Mouse (Mus musculus) embryonic facial prominence, embryonic 15.5 days (tissue): Measurements from ENCODE around the gene Cnnm1. TPM values are rescaled to one million over a fixed set of nuclear protein-coding genes. Genes with fewer than 3 reads are reported as not detected.

Experiments used
- ATAC-seq: fragments of 200-750 bp; cut with Nextera tagmentation; 2 replicates; pipeline ENCODE4 v1.8.0; 2017; ENCODE audit warnings: low read depth, moderate TSS enrichment; ENCODE audit not compliant: insufficient number of reproducible peaks, low FRiP score, low TSS enrichment
- H3K27ac ChIP-seq: fragments of 300-500 bp; sonication (generic); replicated peaks from 2 replicates; pipeline ENCODE4 v1.5.1; 2015; ENCODE audit warnings: mild to moderate bottlenecking, inconsistent platforms
- H3K27me3 ChIP-seq: fragments of 300-500 bp; sonication (generic); 2 replicates; pipeline ENCODE4 v1.6.1; 2015; ENCODE audit warnings: inconsistent platforms
- H3K36me3 ChIP-seq: fragments of 300-500 bp; sonication (generic); 2 replicates; pipeline ENCODE4 v1.6.1; 2015; ENCODE audit warnings: mild to moderate bottlenecking, inconsistent platforms
- H3K4me1 ChIP-seq: fragments of 300-500 bp; sonication (generic); 2 replicates; pipeline ENCODE4 v1.6.1; 2015; ENCODE audit warnings: inconsistent platforms
- H3K4me2 ChIP-seq: fragments of 300-500 bp; sonication (generic); replicated peaks from 2 replicates; pipeline ENCODE4 v1.6.1; 2015; ENCODE audit warnings: mild to moderate bottlenecking, inconsistent platforms
- H3K4me3 ChIP-seq: fragments of 300-500 bp; sonication (generic); replicated peaks from 2 replicates; pipeline ENCODE4 v1.5.1; 2015; ENCODE audit warnings: mild to moderate bottlenecking, inconsistent platforms
- H3K9ac ChIP-seq: fragments of 300-500 bp; sonication (generic); 2 replicates; pipeline ENCODE4 v1.6.1; 2015; ENCODE audit warnings: inconsistent platforms
- H3K9me3 ChIP-seq: fragments of 300-500 bp; sonication (generic); replicated peaks from 2 replicates; pipeline ENCODE4 v1.6.1; 2016; ENCODE audit warnings: inconsistent platforms
- WGBS: fragments of 180-500 bp; shearing (Covaris S2); methylation state at CpG from one replicate; pipeline ENCODE4 v1.1.7; 2015; 5-methylcytosine and 5-hydroxymethylcytosine counted together
- polyA plus RNA-seq: library from polyadenylated mRNA; unstranded; fragments of >200 nt; fragmentation: Nextera tagmentation; extraction: Ambion mirVana; gene quantifications from 2 replicates; pipeline ENCODE4 v1.2.1, GENCODE M21; 2015

The Cnnm1 gene
- polyA plus RNA-seq, 1 experiment from 2014 or later, result 3.1 TPM

DNA sequence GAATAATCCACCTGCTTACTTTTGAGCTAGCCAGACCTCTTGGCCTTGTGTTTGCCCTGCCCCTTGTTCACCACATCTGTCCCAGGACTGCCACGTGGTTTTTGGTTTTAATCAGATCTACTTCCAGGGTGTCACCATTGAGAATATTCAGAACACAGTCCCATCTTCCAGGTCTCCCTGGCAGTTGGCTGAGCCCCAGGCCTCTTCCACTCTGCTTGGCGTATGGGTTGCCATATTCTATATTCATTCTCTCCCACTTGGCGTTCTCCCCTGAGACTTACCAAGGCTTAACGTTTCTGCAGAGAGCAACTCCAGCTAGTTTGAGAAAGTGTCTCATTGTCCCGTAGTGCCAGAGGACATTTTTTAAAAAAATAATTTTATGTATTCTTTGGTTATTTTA is 2.7 kb downstream of the Cnnm1 start:
- H3K9me3 ChIP-seq, result 0 out of 2 replicates have a peak, but pooled peaks cover 3% of the 10 kb centered on the region
- H3K9ac ChIP-seq, result no peak overlapping the region
- ATAC-seq, result no peak
- H3K27ac ChIP-seq, result no peak overlapping the region
- 84% methylated on average over 5 of the region's 5 CpGs for WGBS
- H3K36me3 ChIP-seq, result no peaks in the 10 kb centered on the region
- no peak overlapping the region for H3K4me2 ChIP-seq
- H3K4me1 ChIP-seq, result peaks cover 20% of the 10 kb centered on the region
- H3K27me3 ChIP-seq, result peaks cover 27% of the 10 kb centered on the region
- peak overlapping the region; percentile 66; the same call in 1 of the 2 replicates for H3K4me3 ChIP-seq

DNA sequence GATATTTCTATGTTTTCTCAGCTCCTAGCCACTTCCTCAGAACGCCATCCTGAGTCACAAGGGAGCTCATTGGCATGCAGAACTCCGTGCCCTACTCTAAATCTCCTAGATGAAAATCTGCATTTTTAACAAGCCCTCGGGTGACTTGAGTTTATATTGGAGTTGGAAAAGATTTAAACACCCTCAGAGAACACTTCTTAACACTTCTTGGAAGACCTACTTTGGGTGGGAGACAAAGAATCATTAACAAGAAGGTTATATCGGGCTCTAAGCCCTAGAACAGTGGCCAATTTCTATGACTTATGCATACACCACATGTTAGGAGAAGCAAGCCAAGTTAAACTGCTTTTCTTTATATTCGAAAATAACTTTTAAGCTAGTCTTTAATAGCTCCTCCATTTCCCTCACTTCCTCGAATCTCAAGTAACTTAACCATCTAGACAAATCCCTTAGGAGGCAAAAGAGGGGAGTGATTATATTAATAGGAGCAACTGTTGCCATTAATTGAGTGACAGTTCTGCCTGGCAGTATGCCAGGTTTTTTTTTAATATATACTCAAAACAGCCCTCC is 4.5 kb downstream of the Cnnm1 start:
- H3K9me3 ChIP-seq, result 0 out of 2 replicates have a peak, but pooled peaks cover 3% of the 10 kb centered on the region
- H3K27me3 ChIP-seq, result peaks cover 27% of the 10 kb centered on the region
- no peaks in the 10 kb centered on the region for H3K36me3 ChIP-seq
- H3K9ac ChIP-seq, result no peak overlapping the region
- no peak overlapping the region for H3K4me2 ChIP-seq
- no peak for ATAC-seq
- H3K27ac ChIP-seq, result no peak overlapping the region
- 59% methylated on average over 6 of the region's 6 CpGs for WGBS
- no peak overlapping the region for H3K4me3 ChIP-seq
- peaks cover 20% of the 10 kb centered on the region for H3K4me1 ChIP-seq

DNA sequence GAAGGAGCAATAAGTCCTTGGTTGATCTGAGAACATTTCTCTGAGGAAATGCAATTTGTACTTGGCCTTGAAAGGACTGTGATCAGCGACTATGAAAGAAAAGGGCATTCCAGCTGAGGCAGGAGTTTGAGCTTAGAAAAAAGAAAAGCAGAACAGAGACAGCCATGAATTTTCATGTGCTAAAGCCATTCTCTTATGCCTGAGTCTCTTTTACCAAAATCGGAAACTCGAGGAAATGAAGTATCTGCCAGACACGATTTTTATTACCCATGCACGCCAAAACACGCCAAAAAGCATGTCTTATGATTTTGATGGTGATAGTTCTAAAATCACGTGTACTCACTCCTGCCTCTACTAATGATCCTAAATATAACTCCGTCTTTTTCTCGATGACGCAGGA is 11.3 kb downstream of the Cnnm1 start:
- no peak for ATAC-seq
- Histone ChIP-seq H3K9ac (no peak overlapping the region), H3K4me3 (no peak overlapping the region), H3K4me2 (no peak overlapping the region), H3K27ac (no peak overlapping the region), H3K27me3 (no peaks in the 10 kb centered on the region), H3K9me3 (no peaks in the 10 kb centered on the region), H3K4me1 (no peaks in the 10 kb centered on the region), H3K36me3 (no peaks in the 10 kb centered on the region)
- 87% methylated on average over 10 of the region's 10 CpGs for WGBS

DNA sequence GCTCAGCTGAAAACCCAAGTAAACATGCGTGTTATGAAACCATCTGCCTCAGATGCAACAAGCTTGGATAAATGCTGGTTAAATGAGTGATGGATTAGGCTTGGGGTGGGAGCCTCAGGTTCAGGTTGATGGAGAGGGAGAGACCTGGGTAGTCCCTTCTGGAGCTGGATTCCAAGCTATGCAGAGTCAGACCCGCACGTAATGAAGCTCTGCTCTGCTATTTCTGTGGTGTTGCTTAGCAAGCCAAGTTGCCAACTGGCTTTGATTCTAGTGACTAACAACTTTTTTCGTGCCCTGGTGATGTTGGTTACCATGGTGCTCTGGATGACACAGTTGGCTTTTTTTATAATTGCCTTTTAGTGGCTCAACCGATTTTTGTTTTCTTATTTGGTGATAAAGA is 11.9 kb downstream of the Cnnm1 start:
- H3K4me1 ChIP-seq, result no peaks in the 10 kb centered on the region
- H3K27ac ChIP-seq, result no peak overlapping the region
- ATAC-seq, result no peak
- H3K36me3 ChIP-seq, result no peaks in the 10 kb centered on the region
- no peak overlapping the region for H3K9ac ChIP-seq
- WGBS, result 73% methylated on average over 5 of the region's 5 CpGs
- no peak overlapping the region for H3K4me2 ChIP-seq
- no peaks in the 10 kb centered on the region for H3K9me3 ChIP-seq
- H3K27me3 ChIP-seq, result no peaks in the 10 kb centered on the region
- no peak overlapping the region for H3K4me3 ChIP-seq

DNA sequence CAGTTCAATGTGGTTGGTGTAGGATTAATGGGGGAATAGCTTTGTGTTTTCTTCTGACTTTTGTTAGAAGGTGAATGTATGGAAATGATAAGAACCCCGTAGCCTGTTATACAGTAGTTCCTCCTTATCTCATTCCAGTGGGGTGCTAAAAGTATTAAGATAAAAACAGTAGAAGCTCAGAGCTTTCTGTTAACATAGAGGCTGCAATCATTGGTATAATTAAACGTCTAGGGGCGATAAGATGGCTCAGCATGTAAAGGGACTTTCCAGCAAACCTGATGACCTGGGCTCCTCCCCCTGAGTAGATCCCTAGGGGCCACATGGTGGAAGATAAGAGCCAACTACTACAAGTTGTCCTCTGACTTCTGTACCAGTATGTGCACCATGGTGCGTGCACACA is 12.8 kb downstream of the Cnnm1 start:
- no peak for ATAC-seq
- Histone ChIP-seq H3K4me2 (no peak overlapping the region), H3K4me1 (peaks cover 6% of the 10 kb centered on the region; the same call in 1 of the 2 replicates), H3K4me3 (no peak overlapping the region), H3K27me3 (no peaks in the 10 kb centered on the region), H3K9ac (no peak overlapping the region), H3K36me3 (no peaks in the 10 kb centered on the region), H3K27ac (no peak overlapping the region), H3K9me3 (no peaks in the 10 kb centered on the region)
- 83% methylated on average over 4 of the region's 4 CpGs for WGBS

DNA sequence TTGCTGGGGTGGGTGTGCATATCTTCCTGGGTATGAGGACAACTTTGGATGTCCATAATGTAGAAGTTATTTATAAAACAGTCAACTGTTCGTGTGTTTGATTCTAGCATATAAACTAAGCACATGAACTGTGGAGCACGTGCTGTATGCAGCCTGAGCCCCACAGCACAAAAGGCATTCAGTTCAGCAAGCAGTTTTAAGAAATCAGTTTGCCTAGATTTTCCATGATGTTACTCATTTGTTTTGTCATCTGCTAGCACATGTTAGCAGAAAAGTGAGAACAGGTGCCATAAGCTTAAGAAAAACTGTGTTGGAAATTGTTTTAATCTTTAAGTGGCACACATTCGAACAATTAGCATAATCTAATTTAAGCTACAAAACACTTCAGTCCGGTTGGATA is 19.7 kb downstream of the Cnnm1 start:
- WGBS, result 34% methylated on average over 4 of the region's 4 CpGs
- Histone ChIP-seq H3K9me3 (no peaks in the 10 kb centered on the region), H3K4me3 (no peak overlapping the region), H3K9ac (no peak overlapping the region), H3K4me1 (peaks cover 6% of the 10 kb centered on the region; the same call in 1 of the 2 replicates), H3K27me3 (no peaks in the 10 kb centered on the region), H3K4me2 (no peak overlapping the region), H3K27ac (peak overlapping the region; percentile 28; the same call in 1 of the 2 replicates), H3K36me3 (no peaks in the 10 kb centered on the region)
- ATAC-seq, result no peak

DNA sequence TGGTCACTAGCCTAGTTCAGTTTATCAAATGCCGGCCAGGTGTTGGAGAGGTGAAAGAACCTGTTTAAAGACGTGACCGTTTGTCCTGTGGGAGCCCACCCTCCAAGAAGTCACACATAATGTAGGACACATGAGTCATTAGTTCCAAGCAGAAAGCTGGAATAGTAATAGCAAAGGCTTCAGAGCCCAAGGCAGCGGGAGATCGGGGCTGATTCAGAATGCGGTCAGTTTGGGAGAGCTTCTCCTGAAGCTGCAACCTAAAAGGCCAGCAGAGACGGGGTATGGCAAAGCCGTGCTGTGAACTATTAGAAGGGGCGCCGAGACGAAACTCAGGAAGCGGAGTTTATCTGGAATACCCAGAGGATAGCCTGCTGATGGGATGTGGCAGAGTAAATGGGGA is 20.2 kb downstream of the Cnnm1 start:
- H3K4me1 ChIP-seq, result peaks cover 6% of the 10 kb centered on the region; the same call in 1 of the 2 replicates
- no peaks in the 10 kb centered on the region for H3K9me3 ChIP-seq
- ATAC-seq, result no peak
- H3K27ac ChIP-seq, result no peak overlapping the region
- H3K27me3 ChIP-seq, result no peaks in the 10 kb centered on the region
- H3K4me2 ChIP-seq, result no peak overlapping the region
- WGBS, result 67% methylated on average over 12 of the region's 12 CpGs
- H3K36me3 ChIP-seq, result no peaks in the 10 kb centered on the region
- H3K4me3 ChIP-seq, result no peak overlapping the region
- no peak overlapping the region for H3K9ac ChIP-seq

DNA sequence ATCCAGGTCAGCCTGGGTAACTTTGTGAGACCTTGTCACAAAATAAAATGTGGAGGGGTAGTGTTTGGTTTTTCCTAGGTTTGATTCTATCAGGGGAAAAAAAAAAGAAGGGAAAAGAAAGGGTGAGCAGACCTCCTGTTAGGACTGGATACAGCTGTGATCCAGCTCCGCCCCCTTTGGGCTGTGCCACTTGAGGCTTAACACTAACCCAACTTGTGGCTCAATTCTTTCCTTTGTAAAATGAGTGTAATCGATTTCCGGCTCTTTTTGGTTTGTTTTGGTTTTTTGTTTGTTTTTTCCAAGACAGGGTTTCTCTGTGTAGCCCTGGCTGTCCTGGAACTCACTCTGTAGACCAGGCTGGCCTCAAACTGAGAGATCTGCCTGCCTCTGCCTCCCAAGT is 21.9 kb downstream of the Cnnm1 start:
- H3K9me3 ChIP-seq, result no peaks in the 10 kb centered on the region
- H3K36me3 ChIP-seq, result no peaks in the 10 kb centered on the region
- no peaks in the 10 kb centered on the region for H3K27me3 ChIP-seq
- ATAC-seq, result no peak
- H3K4me2 ChIP-seq, result no peak overlapping the region
- H3K9ac ChIP-seq, result no peak overlapping the region
- peaks cover 6% of the 10 kb centered on the region; the same call in 1 of the 2 replicates for H3K4me1 ChIP-seq
- 89% methylated on average over 3 of the region's 3 CpGs for WGBS
- no peak overlapping the region for H3K4me3 ChIP-seq
- H3K27ac ChIP-seq, result no peak overlapping the region

DNA sequence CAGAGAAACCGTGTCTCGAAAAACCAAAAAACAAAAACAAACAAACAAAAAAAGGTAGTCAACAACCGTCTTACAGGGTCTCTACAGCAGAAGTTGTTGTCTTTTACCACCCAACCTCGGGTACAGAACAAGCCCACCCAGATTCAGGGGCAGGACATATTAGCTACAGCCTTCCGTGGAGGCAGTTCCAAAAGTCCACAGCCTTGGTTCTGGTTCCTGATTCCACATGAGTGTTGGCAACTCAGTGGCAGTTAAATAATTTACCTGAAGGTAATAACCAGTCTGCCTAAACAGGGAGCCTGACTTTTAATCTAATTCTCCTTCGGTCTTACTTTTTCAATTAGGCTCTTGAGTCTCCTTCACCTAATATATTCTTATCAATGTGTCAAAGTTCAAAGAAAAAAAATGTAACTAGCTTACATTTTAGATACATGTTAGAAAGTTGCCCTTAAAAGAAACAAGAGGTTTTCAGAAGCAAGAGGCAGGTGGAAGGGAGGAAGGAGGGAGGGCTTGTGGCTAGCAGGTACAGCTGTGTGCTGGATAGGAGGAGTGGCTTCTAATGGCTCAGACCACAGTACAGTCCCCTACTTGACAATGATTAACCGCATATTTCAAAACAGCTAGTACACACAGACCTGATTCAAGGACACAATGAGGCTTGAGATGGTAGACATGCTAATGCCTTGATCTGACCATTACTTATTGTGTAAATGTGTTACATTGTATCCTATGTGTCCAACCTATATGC is 23.5 kb downstream of the Cnnm1 start:
- H3K4me2 ChIP-seq, result no peak overlapping the region
- no peak for ATAC-seq
- no peaks in the 10 kb centered on the region for H3K36me3 ChIP-seq
- no peak overlapping the region for H3K27ac ChIP-seq
- WGBS, result 86% methylated on average over 7 of the region's 7 CpGs
- H3K4me3 ChIP-seq, result no peak overlapping the region
- no peaks in the 10 kb centered on the region for H3K4me1 ChIP-seq
- no peaks in the 10 kb centered on the region for H3K27me3 ChIP-seq
- H3K9me3 ChIP-seq, result no peaks in the 10 kb centered on the region
- H3K9ac ChIP-seq, result no peak overlapping the region

DNA sequence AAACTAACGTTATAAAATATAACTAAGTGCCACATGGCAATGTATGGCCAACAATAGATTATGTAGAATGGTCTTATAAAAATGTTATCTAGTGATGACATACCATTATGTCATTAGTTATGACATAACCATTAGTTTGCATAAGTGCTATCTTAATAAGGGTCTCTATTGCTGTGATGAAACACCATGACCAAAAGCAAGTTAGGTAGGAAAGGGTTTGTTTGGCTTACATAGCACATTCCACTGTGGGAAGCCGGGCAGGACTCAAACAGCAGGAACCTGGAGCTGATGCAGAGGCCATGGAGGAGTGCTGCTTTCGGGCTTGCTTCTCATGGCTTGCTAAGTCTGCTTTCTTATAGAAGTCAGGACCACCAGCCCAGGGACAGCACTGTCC is 24.1 kb downstream of the Cnnm1 start:
- Histone ChIP-seq H3K4me1 (no peaks in the 10 kb centered on the region), H3K9ac (no peak overlapping the region), H3K27ac (no peak overlapping the region), H3K9me3 (no peaks in the 10 kb centered on the region), H3K4me2 (no peak overlapping the region), H3K4me3 (no peak overlapping the region), H3K36me3 (no peaks in the 10 kb centered on the region), H3K27me3 (no peaks in the 10 kb centered on the region)
- WGBS, result 79% methylated on average over 3 of the region's 3 CpGs
- no peak for ATAC-seq

DNA sequence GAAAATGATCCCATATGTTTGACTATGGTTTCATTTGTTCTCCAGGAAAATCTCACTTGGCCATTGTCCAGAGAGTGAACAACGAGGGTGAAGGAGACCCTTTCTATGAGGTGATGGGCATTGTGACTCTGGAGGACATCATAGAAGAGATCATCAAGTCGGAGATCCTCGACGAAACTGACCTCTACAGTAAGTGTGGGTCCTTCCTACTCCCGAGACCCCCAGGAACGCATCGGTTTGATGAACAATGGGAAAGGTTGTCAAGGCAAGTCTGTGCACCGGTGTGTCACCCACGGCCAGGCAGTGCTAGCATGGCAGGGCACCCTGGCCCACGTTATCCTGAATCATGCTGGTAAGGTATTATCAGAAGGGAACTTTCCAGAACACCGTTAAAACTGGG is 24.8 kb downstream of the Cnnm1 start:
- Histone ChIP-seq H3K4me2 (no peak overlapping the region), H3K4me3 (no peak overlapping the region), H3K27me3 (no peaks in the 10 kb centered on the region), H3K9ac (no peak overlapping the region), H3K27ac (no peak overlapping the region), H3K4me1 (no peaks in the 10 kb centered on the region), H3K36me3 (no peaks in the 10 kb centered on the region), H3K9me3 (no peaks in the 10 kb centered on the region)
- ATAC-seq, result no peak
- 88% methylated on average over 11 of the region's 11 CpGs for WGBS
